Mouse (Mus musculus): ENCODE results near the gene Greb1.

Greb1 gene

GRCm38 (mm10) chr12:16630152-16630865 lies 170.4 kb downstream of the Greb1 start:
- peak; percentile 88 to 95 for DNase-seq

All from kidney, postnatal 25 days (tissue).